Mouse (Mus musculus): ENCODE measurements at regions not wholly inside any gene's neighbourhood (a gene's known extent, or its start where the extent isn't known, plus 50 kb on each side); places are given as distances from the start of the nearest gene placed in this dataset.

DNA sequence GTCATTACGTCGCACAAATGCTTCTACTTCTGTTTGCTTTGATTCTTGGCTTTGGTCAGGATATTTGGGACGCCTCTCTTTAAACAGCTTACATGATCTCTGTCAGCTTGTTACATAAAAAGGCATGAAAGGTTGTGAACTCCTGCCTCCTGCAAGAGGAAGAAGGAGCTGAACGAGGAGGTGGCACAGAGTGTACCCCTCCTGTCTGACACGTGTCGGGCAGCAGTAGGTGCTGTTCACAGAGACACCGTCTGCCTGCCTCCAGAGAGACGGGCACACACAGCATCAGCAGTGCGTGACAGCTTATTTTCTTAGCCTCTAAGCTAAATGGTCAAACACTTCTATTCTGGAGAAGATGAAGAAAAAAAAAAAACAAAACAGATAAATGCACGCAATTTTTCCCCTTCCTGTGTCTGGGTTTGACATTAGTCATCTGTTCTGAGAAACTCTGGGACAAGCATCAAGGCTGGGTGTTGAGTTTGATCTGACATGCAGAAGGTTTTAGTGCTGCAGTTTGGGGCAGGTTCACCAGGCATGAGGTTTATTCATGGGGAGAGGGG is 174.1 kb downstream of the Cog6 start:
- H3K4me3 ChIP-seq (ENCODE audit: inconsistent target), result no peak overlapping the region
- H3K79me2 ChIP-seq (ENCODE audit: inconsistent target), result no peaks in the 10 kb centered on the region
- WGBS (ENCODE audit: missing documents), result 90% methylated on average over 9 of the region's 10 CpGs
- no peak overlapping the region for H3K27ac ChIP-seq
- no peaks in the 10 kb centered on the region for H3K36me3 ChIP-seq (ENCODE audit: inconsistent target)

GRCm38 (mm10) chr3:52840160-52840953 is 176.7 kb downstream of the Cog6 start:
- Histone ChIP-seq H3K36me3 (ENCODE audit: inconsistent target) (no peaks in the 10 kb centered on the region), H3K79me2 (ENCODE audit: inconsistent target) (no peaks in the 10 kb centered on the region), H3K27ac (no peak overlapping the region), H3K4me3 (ENCODE audit: inconsistent target) (no peak overlapping the region)
- 30% methylated on average over 11 of the region's 12 CpGs for WGBS (ENCODE audit: missing documents)

DNA sequence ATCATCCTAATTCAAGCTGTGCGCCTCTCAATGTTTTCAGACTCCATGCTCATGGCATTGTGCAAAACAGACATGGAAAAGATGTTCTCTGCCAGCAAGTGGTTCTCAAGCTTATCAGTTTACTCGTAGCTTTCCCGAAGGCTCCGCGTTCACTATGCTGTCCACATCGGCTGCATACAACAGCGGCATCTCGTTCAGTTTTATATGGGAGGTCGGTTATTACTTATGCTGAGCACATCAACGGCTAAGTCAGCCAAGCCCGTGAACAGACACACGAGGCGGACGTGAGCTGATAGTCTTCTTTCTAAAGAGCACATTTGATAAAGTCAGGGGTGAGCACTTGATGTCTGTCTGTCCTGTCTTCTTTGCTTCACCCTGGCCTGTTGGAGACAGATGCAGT is 179.0 kb downstream of the Cog6 start:
- Histone ChIP-seq H3K79me2 (ENCODE audit: inconsistent target) (no peaks in the 10 kb centered on the region), H3K4me3 (ENCODE audit: inconsistent target) (no peak overlapping the region), H3K27ac (no peak overlapping the region), H3K36me3 (ENCODE audit: inconsistent target) (no peaks in the 10 kb centered on the region)
- WGBS (ENCODE audit: missing documents), result 97% methylated on average over 14 of the region's 14 CpGs

DNA sequence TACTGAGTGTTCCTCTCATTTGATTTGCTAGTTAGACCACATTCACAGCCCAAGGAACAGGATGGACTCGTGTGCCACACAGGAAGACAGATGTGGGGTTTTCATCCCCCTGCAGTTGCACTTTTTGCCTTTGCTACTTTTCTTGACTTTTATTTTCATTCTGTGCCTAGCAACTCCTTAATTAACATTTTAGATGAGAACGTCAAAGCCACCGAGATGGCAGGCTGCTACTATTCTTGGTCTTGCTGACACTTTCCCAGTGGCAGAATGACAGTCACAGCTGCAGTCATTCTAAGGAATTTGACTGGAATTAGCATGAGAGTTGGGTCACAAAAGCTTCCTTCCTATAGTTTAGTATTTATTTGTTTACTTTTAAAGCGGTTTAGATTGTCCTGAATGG is 179.5 kb downstream of the Cog6 start:
- Histone ChIP-seq H3K79me2 (ENCODE audit: inconsistent target) (no peaks in the 10 kb centered on the region), H3K27ac (no peak overlapping the region), H3K36me3 (ENCODE audit: inconsistent target) (no peaks in the 10 kb centered on the region), H3K4me3 (ENCODE audit: inconsistent target) (no peak overlapping the region)
- WGBS (ENCODE audit: missing documents), result 43% methylated on average over 4 of the region's 4 CpGs

DNA sequence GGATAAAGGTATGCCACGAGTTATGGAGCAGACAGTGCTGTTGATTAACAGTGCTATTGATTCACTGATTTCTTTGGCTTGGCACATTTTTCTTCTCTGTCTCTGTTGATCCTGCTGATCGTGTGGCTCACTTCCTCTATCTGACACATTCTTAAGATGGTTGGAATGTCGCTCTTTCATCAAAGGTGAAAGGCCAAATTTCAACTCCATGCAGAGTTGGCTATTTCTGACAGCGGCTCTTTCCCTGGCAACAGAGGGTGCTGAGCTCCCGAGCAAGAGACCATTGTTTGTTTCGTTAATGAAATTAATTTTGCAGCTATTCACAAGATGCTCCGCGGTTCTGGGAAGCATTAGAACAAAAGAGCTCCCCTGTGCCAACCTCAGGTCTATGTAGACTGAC is 180.3 kb downstream of the Cog6 start:
- H3K79me2 ChIP-seq (ENCODE audit: inconsistent target), result no peaks in the 10 kb centered on the region
- no peak overlapping the region for H3K27ac ChIP-seq
- H3K36me3 ChIP-seq (ENCODE audit: inconsistent target), result no peaks in the 10 kb centered on the region
- no peak overlapping the region for H3K4me3 ChIP-seq (ENCODE audit: inconsistent target)
- WGBS (ENCODE audit: missing documents), result 84% methylated on average over 8 of the region's 8 CpGs

- no peaks in the 10 kb centered on the region for H3K36me3 ChIP-seq (ENCODE audit: inconsistent target)
- WGBS (ENCODE audit: missing documents), result 81% methylated on average over 5 of the region's 5 CpGs
- H3K27ac ChIP-seq, result no peak overlapping the region
- no peaks in the 10 kb centered on the region for H3K79me2 ChIP-seq (ENCODE audit: inconsistent target)
- H3K4me3 ChIP-seq (ENCODE audit: inconsistent target), result no peak overlapping the region
These were observed 184.6 kb downstream of the Cog6 start for GRCm38 (mm10) chr3:52832421-52832820.

DNA sequence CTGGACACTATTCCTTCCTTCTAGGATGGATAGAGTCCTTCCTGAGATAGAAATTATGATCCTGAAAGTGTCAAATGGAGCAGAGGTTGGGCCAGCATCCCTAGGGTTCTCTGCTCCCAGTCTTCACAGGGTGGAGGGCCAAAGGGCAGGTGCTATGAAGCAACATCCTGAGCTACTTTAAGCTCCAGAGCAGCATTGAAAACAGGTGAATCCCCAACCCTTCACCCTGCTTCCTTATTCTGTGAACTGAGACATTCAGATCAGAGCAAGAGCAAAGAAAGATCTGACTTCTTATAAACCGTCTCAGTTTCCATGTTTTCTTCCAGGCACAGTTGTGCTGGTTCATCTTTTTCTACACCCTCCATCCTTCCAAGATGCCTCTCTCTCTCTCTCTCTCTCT is 185.1 kb downstream of the Cog6 start:
- H3K36me3 ChIP-seq (ENCODE audit: inconsistent target), result no peaks in the 10 kb centered on the region
- WGBS (ENCODE audit: missing documents), result 40% methylated on average over 1 of the region's 1 CpGs
- no peak overlapping the region for H3K27ac ChIP-seq
- no peak overlapping the region for H3K4me3 ChIP-seq (ENCODE audit: inconsistent target)
- no peaks in the 10 kb centered on the region for H3K79me2 ChIP-seq (ENCODE audit: inconsistent target)

- Histone ChIP-seq H3K4me3 (ENCODE audit: inconsistent target) (no peak overlapping the region), H3K36me3 (ENCODE audit: inconsistent target) (no peaks in the 10 kb centered on the region), H3K27ac (no peak overlapping the region), H3K79me2 (ENCODE audit: inconsistent target) (no peaks in the 10 kb centered on the region)
- 95% methylated on average over 3 of the region's 3 CpGs for whole genome bisulfite sequencing (ENCODE audit: missing documents)
These were observed 186.9 kb downstream of the Cog6 start for GRCm38 (mm10) chr3:52830101-52830500.

- Histone ChIP-seq H3K4me3 (ENCODE audit: inconsistent target) (no peak overlapping the region), H3K79me2 (ENCODE audit: inconsistent target) (no peaks in the 10 kb centered on the region), H3K27ac (no peak overlapping the region), H3K36me3 (ENCODE audit: inconsistent target) (no peaks in the 10 kb centered on the region)
- WGBS (ENCODE audit: missing documents), result 93% methylated on average over 6 of the region's 6 CpGs
These were observed 188.0 kb downstream of the Cog6 start for GRCm38 (mm10) chr3:52829069-52829468.

- Histone ChIP-seq H3K79me2 (ENCODE audit: inconsistent target) (no peaks in the 10 kb centered on the region), H3K4me3 (ENCODE audit: inconsistent target) (no peak overlapping the region), H3K36me3 (ENCODE audit: inconsistent target) (no peaks in the 10 kb centered on the region), H3K27ac (no peak overlapping the region)
- 54% methylated on average over 4 of the region's 4 CpGs for WGBS (ENCODE audit: missing documents)
These were observed 188.6 kb downstream of the Cog6 start for GRCm38 (mm10) chr3:52828473-52828872.

DNA sequence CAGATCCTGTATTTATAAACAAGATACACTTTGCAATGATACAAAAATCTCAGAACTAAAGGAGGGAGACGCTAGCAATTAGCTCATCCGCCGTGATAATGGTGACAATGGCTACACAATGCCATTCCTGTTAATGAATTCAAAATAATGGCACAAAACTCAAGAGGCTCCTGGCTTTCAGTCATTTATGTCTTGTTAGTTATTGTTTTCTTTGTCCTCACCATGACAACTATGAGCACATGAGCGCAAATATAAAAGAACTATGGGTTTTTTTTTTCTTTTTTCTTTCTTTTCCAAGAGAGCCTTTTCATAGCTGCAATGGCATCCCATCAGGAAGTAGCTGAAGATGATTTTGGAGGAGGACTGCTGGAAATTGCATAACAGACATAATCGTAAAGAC is 194.2 kb downstream of the Cog6 start:
- Histone ChIP-seq H3K36me3 (ENCODE audit: inconsistent target) (no peaks in the 10 kb centered on the region), H3K27ac (no peak overlapping the region), H3K4me3 (ENCODE audit: inconsistent target) (no peak overlapping the region), H3K79me2 (ENCODE audit: inconsistent target) (no peaks in the 10 kb centered on the region)
- WGBS (ENCODE audit: missing documents), result 89% methylated on average over 5 of the region's 5 CpGs

- H3K36me3 ChIP-seq (ENCODE audit: inconsistent target), result no peaks in the 10 kb centered on the region
- no peaks in the 10 kb centered on the region for H3K79me2 ChIP-seq (ENCODE audit: inconsistent target)
- no peak overlapping the region for H3K27ac ChIP-seq
- H3K4me3 ChIP-seq (ENCODE audit: inconsistent target), result no peak overlapping the region
- 75% methylated on average over 5 of the region's 5 CpGs for WGBS (ENCODE audit: missing documents)
These were observed 195.6 kb downstream of the Cog6 start for GRCm38 (mm10) chr3:52821450-52821849.

DNA sequence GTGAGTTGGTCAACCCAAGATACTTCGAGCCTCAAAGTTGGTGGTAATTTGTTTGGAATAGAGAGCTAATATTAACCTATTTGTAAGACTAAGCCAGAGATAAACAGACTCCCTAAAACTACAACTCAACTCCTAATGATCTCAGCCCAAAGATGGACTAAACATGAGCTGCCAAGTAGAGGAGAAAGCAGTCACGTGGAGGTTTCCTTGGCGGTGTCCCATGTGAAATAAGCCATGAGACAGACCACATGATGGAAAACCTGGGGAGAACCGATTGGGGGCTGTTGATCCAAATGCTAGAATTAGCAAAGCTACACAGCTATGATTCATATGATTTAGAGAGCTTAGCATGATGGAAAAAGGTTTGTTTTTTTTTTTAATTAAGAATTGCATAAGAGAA is 198.6 kb downstream of the Cog6 start:
- Histone ChIP-seq H3K36me3 (ENCODE audit: inconsistent target) (no peaks in the 10 kb centered on the region), H3K79me2 (ENCODE audit: inconsistent target) (no peaks in the 10 kb centered on the region), H3K4me3 (ENCODE audit: inconsistent target) (no peak overlapping the region), H3K27ac (no peak overlapping the region)
- WGBS (ENCODE audit: missing documents), result 93% methylated on average over 4 of the region's 4 CpGs

DNA sequence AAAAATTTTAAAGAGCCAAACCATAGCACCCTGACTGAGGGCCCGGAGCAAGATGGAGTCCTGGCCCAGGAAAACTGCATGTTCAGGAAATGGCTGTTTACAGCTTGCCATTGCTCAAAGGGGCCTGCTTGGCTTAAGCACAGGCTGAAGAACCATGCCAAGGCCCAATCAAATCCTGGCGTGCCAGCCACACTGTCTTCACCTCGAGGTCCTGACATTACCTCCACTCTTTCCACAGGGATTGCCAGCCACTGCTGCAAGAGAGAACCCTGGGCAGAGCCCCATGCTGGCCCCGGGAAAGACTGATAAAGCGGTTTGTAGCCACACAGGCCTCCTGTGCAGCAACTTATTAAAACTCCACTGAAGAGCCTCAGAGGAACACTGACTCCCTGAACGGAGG is 199.6 kb downstream of the Cog6 start:
- Histone ChIP-seq H3K36me3 (ENCODE audit: inconsistent target) (no peaks in the 10 kb centered on the region), H3K27ac (no peak overlapping the region), H3K79me2 (ENCODE audit: inconsistent target) (no peaks in the 10 kb centered on the region), H3K4me3 (ENCODE audit: inconsistent target) (no peak overlapping the region)
- 98% methylated on average over 6 of the region's 6 CpGs for WGBS (ENCODE audit: missing documents)

- Histone ChIP-seq H3K79me2 (ENCODE audit: inconsistent target) (no peaks in the 10 kb centered on the region), H3K27ac (no peak overlapping the region), H3K4me3 (ENCODE audit: inconsistent target) (no peak overlapping the region), H3K36me3 (ENCODE audit: inconsistent target) (no peaks in the 10 kb centered on the region)
- WGBS (ENCODE audit: missing documents), result 89% methylated on average over 7 of the region's 7 CpGs
These were observed 201.5 kb downstream of the Cog6 start for GRCm38 (mm10) chr3:52815497-52815896.

GRCm38 (mm10) chr3:52802324-52802723 is 214.7 kb downstream of the Cog6 start:
- Histone ChIP-seq H3K79me2 (ENCODE audit: inconsistent target) (no peaks in the 10 kb centered on the region), H3K36me3 (ENCODE audit: inconsistent target) (no peaks in the 10 kb centered on the region), H3K4me3 (ENCODE audit: inconsistent target) (no peak overlapping the region), H3K27ac (no peak overlapping the region)
- 90% methylated on average over 5 of the region's 5 CpGs for WGBS (ENCODE audit: missing documents)

All from macrophage (primary cell).